Mouse (Mus musculus): Measurements from ENCODE around the gene Vamp2.

DNA sequence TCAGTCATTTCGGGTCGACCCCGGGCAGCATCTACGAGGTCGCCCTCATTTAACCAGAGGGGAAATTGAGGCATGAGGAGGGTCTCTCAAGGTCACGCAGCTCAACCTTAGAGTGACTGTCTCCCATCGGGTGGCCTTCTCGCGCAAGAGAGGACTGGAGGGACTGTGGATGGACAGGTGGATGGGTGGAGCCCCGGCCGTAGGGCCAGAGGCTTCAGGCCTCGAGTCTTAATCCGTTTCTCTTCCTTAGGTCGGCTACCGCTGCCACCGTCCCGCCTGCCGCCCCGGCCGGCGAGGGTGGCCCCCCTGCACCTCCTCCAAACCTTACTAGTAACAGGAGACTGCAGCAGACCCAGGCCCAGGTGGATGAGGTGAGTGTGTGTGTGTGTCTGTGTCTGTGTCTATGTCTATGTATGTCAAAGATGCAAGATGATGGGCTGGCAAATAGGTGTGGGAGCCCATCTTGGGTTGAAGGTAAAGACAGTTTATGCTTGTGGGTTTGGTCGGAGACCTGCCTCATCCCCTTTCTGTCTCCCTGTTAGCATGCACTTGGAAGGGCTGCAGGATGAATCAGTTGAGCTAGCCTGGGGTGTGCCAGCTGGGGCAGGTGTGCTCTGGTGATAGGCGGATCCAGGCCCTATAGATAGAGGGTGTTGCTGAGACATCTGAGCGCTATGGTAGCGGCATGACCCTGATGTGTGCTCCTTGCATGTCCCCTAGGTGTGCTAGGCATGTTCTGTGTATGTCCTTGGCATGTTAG is 746 bp downstream of the Vamp2 start:
- TF ChIP-seq CTCF (IDR thresholded peaks at IDR 0.05; ENCODE audit: control insufficient read depth, insufficient read depth, insufficient read length) (no peak), USF1 (IDR thresholded peaks at IDR 0.05; ENCODE audit: low read depth) (no peak), MAX (IDR thresholded peaks at IDR 0.05) (no peak), MYOG (IDR thresholded peaks at IDR 0.05; ENCODE audit: control insufficient read depth, extremely low read depth, insufficient read length) (no peak)

Measured in C2C12 (cell line).